Mouse (Mus musculus) kidney, postnatal 14 days (tissue): Measurements from ENCODE around the gene Plekhg5.

ENCODE experiments used
- DNase-seq: peaks from one replicate; pipeline ENCODE4 v3.0.0; 2022; ENCODE audit warnings: mixed read lengths

The Plekhg5 gene

DNA sequence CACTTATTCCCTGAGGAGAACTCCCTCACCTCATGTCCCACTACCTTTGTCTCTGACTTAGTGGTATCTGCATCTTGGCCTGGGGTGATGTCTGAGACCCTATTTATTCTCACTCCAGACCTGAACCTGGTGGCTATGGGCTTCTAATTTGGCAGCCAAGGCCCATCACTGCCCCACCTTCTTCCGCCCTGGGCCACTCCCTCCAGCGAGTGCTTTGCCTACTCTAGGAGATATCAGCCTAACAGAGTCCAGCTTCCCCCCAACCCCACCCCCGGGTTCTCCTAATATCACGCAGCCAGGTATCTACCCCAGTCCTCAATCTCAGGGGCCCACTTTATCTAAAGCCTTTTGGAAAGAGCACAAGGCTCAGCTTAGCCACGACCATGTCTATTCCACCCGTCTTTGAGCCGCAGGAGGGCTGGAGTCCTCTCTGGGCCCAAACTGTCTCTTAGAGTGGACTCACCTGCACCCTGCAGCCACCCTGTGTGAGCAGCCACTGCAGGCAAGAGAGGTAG, 79.2 kb downstream of the Plekhg5 start:
- DNase-seq: no peak

DNA sequence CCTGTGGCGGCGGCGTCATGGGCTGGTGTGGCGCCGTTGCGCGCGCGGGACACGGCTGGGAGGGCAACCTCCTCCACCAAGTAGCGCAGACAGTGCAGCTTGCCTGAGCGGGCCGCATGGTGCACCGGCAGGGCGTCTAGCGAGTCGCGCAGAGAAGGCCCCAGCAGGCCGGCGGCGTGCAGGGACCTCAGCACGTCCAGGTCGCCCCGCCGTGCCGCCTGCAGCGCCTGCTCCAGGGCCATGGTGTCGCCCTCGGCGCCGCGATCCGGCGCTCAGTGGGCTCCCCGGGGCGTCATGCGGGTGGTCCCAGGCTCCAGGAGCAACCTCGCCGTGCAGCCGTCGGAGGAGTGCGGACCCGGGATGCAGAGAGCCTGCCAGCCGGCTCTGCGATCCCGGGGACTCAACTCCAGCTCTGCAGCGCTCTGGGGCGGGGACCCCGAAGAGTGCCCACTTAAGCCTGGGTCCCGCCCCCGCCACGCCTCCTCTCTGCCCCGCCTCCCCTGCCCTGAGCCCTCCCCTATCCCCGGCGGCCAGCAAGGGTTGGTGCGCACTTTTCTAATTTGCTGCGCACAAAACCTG, 79.8 kb downstream of the Plekhg5 start, which contains the start of gene Espn:
Gene Espn (minus strand): TSS at position 406 of the 579 bp plus-strand sequence.
- peak; percentile 79 for DNase-seq

GRCm38 (mm10) chr4:152153771-152154177, 81.5 kb downstream of the Plekhg5 start:
- peak; percentile 87 for DNase-seq

DNA sequence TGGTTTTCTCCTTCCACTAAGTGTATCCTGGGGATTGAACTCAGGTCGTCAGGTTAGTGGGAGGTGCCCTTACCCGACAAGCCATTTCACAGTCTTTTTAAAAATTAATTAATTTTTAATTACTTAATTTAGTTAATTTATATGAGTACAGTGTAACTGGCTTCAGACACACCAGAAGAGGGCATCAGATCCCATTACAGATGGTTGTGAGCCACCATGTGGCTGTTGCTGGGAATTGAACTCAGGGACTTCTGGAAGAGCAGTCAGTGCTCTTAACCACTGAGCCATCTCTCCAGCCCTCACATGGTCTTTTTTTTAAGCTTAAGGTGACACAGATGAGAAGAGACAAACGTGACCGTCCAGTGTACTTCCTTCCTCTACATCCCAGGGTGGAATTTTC, 82.7 kb downstream of the Plekhg5 start:
- DNase-seq: no peak

DNA sequence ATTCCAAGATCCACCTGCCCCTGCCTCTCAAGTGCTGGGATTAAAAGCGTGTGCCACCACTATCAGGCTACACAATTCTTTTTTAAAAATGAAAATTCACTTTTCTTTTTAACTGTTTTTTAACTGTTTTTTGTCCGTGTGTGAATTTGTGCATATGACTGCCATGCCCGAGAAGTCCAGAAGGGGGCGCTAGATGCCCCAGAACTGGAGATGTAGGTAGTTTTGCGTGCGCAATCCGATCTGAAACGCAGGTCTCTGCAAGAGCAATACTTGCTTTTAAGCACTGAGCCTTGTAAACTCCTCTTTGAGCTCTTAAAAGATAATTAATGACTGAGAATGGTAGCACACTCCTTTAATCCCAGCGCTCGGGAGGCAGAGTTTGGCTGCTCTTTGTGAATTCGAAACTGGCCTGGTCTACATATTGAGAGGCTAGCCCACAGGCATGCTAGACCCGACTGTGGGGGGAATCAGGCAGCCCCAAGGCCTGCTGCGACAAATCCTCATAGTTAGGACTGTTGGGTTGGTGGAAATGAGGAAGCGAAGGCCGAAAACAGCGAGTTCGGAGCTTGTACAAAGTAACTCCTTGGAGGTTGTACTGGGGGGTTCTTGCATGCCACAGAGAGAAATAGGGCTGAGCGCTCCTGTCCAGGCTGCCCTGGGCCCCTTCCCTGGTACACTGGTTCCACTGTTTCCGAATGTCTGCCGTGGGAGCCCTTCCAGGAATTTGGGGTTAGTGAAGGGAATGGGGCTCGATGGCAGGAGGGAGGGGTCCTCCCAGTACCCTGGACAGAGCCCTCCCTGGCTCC, 85.7 kb downstream of the Plekhg5 start:
- DNase-seq: peak; percentile 49

DNA sequence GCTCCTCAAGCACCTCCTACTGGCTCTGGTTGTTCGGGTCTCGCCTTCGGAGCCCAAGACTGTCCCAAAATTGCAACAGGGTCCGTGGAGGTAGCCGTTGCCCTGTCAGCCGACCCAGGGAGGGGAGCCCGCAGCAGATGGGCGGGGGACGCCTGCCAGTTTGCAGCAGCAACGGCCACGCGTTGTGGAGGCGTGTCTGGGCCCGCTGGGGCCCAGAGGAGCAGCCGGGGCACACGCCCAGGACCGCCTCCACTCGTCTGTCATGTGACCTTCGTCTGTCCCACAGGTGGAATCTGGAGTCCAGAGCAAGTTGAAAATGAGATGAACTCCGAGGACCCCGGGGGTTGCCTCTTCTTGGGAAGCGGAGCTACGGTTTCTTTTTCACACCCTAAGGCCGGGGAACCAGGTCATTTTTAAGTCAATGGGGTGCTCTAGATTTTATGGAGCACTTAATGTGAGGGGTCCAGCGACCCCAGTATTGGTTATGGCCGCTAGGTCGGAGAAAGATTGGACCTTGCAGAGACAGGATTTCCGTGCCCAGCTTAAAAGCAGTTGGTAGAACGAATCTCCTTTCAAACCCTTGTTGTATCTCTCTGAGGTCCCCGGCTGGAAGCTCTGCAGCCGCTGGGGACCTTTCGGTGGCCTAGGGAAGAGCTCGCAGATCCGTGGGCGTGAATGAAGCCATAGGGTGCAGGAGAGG, 86.4 kb downstream of the Plekhg5 start, which contains the start of gene Hes2:
Gene Hes2 (plus strand): TSS at position 283 of the 700 bp plus-strand sequence.
- DNase-seq: peak; percentile 55

GRCm38 (mm10) chr4:152159285-152159678, 87.0 kb downstream of the Plekhg5 start:
- peak; percentile 50 for DNase-seq

- DNase-seq: peak; percentile 79
Measured at GRCm38 (mm10) chr4:152160748-152161147, 88.5 kb downstream of the Plekhg5 start.

GRCm38 (mm10) chr4:152161601-152162000, 89.3 kb downstream of the Plekhg5 start:
- DNase-seq: peak; percentile 61

GRCm38 (mm10) chr4:152162748-152163147, 90.5 kb downstream of the Plekhg5 start:
- no peak for DNase-seq
